Mouse (Mus musculus) brain, embryonic 14.5 days (tissue): ENCODE data around the gene Hacl1. TPM values are rescaled to one million over a fixed set of nuclear protein-coding genes. Genes with fewer than 3 reads are reported as not detected.

Experiments used
- DNase-seq: peaks from one replicate; pipeline ENCODE4 v3.0.0-alpha.2; 2011; ENCODE audit warnings: low read depth
- CTCF ChIP-seq: fragments of 200-500 bp; IDR thresholded peaks from 2 replicates; pipeline ENCODE4 v1.5.1; 2012; ENCODE audit warnings: inconsistent platforms, mild to moderate bottlenecking, moderate library complexity, borderline replicate concordance; ENCODE audit not compliant: insufficient read depth, insufficient read length; ENCODE audit errors: extremely low read depth
- POLR2A ChIP-seq: fragments of 200-500 bp; IDR thresholded peaks from 2 replicates; pipeline ENCODE4 v1.6.1; 2012; ENCODE audit warnings: mild to moderate bottlenecking, inconsistent platforms, borderline replicate concordance; ENCODE audit not compliant: poor library complexity, insufficient read depth, insufficient read length, severe bottlenecking; ENCODE audit errors: extremely low read depth
- polyA plus RNA-seq: library from polyadenylated mRNA; depleted of rRNA; stranded (reverse); fragments of >200 nt; gene quantifications from 2 replicates; pipeline ENCODE4 v1.2.3, GENCODE M21; 2012

Gene Hacl1
- polyA plus RNA-seq, 1 experiment, result 8.7 TPM

- no peak for TF ChIP-seq CTCF
- no peak for TF ChIP-seq POLR2A
Measured at GRCm38 (mm10) chr14:31645920-31646319, 4.8 kb upstream of the Hacl1 start.

DNA sequence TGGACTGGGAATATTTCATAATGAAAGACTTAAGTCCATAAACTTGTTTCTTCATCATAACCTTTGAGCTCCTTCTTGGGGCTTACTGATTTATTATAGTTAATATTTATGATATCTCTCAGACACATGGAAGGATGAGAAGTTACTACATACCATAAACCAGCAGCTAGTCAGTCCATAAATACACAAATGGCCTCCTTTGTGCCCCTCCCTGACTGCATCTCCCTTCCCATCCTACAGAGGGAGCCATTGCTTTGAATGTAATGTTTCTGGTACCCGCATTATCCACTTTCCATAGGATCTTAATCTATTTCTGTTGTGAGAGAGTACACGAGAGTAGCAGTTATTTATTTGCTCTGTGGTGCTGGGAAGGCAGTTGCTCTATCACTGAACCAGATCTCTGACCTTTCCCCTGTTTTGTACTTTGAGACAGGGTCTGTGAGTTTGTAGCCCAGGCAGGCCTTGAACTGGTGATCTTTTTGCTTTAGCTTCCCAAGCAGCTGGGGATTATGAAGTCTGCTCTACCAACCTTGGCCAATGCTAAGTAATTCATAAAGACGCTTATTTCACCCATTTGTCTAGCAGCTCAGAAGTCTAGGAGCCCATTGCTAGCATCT is 4.0 kb upstream of the Hacl1 start:
- peak; percentile 26; the same call in 1 of the 2 replicates for TF ChIP-seq CTCF
- no peak for TF ChIP-seq POLR2A
- no peak for DNase-seq

More at GRCm38 (mm10) chr14:31645920-31646319, 4.8 kb upstream of the Hacl1 start:
- DNase-seq, result no peak

DNA sequence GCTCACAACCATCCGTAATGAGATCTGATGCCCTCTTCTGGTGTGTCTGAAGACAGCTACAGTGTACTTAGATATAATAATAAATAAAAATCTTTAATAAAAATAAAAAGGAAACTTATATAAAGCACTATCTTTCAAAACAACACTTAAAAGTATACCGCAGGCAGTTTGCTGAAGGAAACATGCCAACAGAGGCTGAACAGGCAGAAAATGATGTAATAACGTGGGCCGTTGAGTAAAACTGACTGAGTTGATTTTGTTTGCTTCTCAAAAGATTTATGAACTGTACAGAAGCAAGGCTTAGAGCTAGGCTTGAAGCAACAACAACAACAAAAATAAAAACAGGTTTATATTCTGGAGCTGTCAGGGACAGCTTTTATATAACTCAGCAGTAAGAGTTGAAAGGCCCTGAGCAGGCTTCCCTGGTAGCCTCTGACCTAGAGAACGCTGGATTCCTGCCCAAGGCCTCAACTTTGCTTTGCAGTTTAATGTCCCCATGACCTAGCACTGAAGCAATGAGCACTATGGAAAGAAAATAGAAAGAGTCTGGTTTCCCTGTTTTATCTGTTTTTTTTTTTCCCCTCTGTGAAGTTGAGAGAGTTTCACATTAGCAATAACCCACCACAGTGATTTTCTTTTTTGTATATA is 3.2 kb upstream of the Hacl1 start:
- TF ChIP-seq POLR2A (no peak), CTCF (no peak)
- no peak for DNase-seq

DNA sequence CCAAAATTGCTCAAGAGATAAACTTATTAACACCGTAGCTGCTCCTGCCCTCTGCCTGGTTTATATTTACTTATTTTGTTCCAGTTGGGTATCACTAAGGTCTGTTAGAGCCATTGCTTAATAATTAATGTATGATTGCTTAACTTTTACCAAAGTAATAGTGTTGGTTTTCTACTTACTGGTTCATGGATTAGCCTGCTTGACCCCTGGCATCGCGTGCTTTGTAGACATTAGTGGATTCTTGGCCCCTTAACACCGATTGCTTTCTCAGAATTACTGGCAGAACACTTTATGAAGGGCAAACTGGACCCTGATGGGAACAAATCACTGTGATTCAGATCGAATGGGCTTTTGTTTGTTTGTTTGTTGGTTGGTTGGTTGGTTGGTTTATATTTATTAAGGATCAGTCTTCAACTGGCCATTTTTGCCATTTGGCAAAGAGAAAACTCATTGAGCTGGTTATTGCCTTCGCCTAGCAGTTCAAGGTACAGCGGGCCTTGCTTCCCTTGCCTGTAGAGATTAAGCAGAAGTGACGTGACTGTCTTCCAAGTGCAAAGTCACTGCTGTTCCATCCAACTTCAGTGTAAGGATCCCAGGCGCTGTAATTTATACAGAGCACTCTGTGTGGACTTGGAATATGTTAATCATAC is 545 bp upstream of the Hacl1 start:
- no peak for DNase-seq
- no peak for TF ChIP-seq CTCF

DNA sequence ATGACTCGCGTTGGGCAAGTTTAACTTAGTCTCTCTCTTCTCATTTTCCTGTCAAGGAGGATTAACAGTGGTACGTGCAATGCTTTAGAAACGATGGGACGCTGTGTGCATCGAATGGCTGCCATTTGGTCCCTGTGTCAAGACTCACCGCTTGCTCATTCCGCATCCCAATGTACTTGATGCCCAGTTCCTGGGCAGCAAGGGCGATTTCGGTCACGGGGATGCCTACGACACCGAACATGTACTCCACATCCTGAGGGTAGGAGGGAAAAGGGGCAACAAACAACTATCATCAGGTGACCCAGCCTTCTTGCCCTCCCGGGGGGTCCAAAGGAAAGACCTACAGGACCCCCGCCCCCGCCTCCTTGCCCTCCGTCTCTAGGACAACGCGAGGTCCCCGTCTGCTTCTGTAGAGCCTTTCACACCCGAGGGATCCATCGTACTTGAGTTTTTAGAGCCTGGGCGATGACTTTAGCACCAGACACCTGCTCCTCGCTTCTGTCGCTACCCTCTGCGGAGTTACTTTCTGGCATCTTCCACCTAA is 668 bp downstream of the Hacl1 start, which contains the start of gene Gm49387:
Gm49387 (minus strand) TSS at position 533 of the 544 bp plus-strand sequence.
- TF ChIP-seq CTCF (no peak), POLR2A (no peak)
- DNase-seq, result no peak

- TF ChIP-seq POLR2A, result no peak
- no peak for TF ChIP-seq CTCF
- peak; percentile 62 for DNase-seq
Measured at GRCm38 (mm10) chr14:31630677-31631076, 10.4 kb downstream of the Hacl1 start.

GRCm38 (mm10) chr14:31622748-31623147 is 18.3 kb downstream of the Hacl1 start:
- DNase-seq, result no peak
- no peak for TF ChIP-seq POLR2A
- no peak for TF ChIP-seq CTCF

GRCm38 (mm10) chr14:31620591-31621223 is 20.4 kb downstream of the Hacl1 start:
- TF ChIP-seq POLR2A (no peak), CTCF (no peak)
- peak; percentile 47 for DNase-seq

GRCm38 (mm10) chr14:31617997-31618396 is 23.1 kb downstream of the Hacl1 start:
- DNase-seq, result no peak
- TF ChIP-seq CTCF (no peak), POLR2A (no peak)

DNA sequence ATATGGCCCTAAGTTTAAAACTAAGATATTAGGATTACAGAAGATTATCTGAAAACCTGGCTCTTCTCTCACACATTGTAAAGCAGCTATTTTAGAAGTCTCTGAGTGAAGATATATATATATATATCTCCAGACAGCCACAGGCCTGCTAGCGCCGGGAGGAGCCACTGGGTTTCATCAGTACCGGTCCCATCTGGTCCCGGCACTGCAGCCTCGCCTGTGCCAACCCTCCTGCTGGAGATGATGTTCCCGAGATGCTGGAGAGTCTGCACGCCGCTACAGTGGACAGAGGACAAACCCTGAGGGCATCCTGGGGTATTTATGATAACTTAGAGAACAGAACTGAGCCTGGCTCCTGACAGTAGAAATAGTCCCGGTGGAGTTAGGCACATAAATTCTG is 23.9 kb downstream of the Hacl1 start:
- TF ChIP-seq POLR2A (no peak), CTCF (no peak)
- no peak for DNase-seq

GRCm38 (mm10) chr14:31613671-31614070 is 27.4 kb downstream of the Hacl1 start:
- DNase-seq, result no peak
- TF ChIP-seq CTCF (no peak), POLR2A (no peak)
